Mouse (Mus musculus): ENCODE data around the gene Stk38. TPM values are rescaled to one million over a fixed set of nuclear protein-coding genes. Genes with fewer than 3 reads are reported as not detected.
"Not testable (repeated sequence)": the region's sequence is repeated elsewhere in the genome, so short reads cannot be mapped to it uniquely, and the experiment has no call there.

Stk38 gene
- polyA plus RNA-seq, 1 experiment from 2014 or later, result 118 TPM

DNA sequence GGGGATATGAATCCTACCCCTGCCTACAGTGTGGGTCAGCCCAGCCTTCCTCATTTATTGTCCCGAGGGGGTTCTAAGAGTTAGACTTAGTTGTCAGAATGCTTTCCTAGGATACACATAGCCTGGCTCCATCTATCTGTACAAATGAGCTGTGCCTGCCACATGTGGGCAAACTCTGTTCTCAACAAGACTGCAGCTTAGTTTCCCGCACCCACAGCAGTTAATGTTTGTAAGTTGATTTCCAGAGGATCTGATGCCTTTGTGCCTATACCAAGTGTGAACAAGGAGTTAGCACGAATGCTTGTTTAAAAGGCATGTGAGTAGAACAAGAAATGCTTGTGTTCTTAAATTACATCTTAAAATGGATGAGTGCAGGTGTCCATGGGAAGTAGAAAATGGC, 35.8 kb upstream of the Stk38 start:
- no peak for ATAC-seq (ENCODE audit: insufficient read depth, low FRiP score)

DNA sequence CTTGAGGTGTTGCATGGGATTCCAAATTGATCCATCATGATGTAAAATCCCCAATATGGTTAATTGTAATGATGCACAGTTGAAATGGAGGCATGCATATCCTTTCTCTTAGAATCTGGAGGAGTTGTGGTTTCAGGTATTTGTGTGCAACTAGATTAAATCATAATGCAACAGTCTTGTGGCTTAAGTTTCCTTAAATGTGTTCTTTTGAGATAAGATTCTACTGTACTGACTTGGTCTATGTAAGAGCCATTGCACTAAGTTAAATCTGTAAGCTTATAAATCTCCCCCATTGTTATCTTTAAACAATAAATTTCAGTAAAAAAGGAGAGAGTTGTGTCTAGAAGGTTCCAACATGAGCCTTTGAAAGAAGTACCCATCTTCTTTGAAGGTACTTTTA, 34.8 kb upstream of the Stk38 start:
- H3K9ac ChIP-seq (ENCODE audit: low read length), result no peak overlapping the region
- no peak overlapping the region for H3K4me2 ChIP-seq (ENCODE audit: low read depth, low read length)
- no peaks in the 10 kb centered on the region for H3K9me3 ChIP-seq (replicated peaks; ENCODE audit: control insufficient read depth, low read length)
- no peak overlapping the region for H3K4me3 ChIP-seq (replicated peaks; ENCODE audit: low read length)
- H3K4me1 ChIP-seq (ENCODE audit: control insufficient read depth, insufficient read depth, low read length), result peaks cover 3% of the 10 kb centered on the region; the same call in 1 of the 2 replicates
- H3K36me3 ChIP-seq (ENCODE audit: control insufficient read depth, insufficient read depth, low read length), result peaks cover 44% of the 10 kb centered on the region
- H3K27ac ChIP-seq (ENCODE audit: low read length), result no peak overlapping the region
- H3K27me3 ChIP-seq (ENCODE audit: control insufficient read depth, insufficient read depth, low read length), result no peaks in the 10 kb centered on the region
- no peak for ATAC-seq (ENCODE audit: insufficient read depth, low FRiP score)

More for the DNA sequence above, 35.8 kb upstream of the Stk38 start:
- Histone ChIP-seq H3K4me1 (ENCODE audit: control insufficient read depth, insufficient read depth, low read length) (peaks cover under 1% of the 10 kb centered on the region; the same call in 1 of the 2 replicates), H3K9ac (ENCODE audit: low read length) (no peak overlapping the region), H3K9me3 (replicated peaks; ENCODE audit: control insufficient read depth, low read length) (no peaks in the 10 kb centered on the region), H3K4me2 (ENCODE audit: low read depth, low read length) (no peak overlapping the region), H3K36me3 (ENCODE audit: control insufficient read depth, insufficient read depth, low read length) (peaks cover 41% of the 10 kb centered on the region), H3K27ac (ENCODE audit: low read length) (no peak overlapping the region), H3K27me3 (ENCODE audit: control insufficient read depth, insufficient read depth, low read length) (no peaks in the 10 kb centered on the region), H3K4me3 (replicated peaks; ENCODE audit: low read length) (no peak overlapping the region)
- 85% methylated on average over 3 of the region's 3 CpGs for WGBS

DNA sequence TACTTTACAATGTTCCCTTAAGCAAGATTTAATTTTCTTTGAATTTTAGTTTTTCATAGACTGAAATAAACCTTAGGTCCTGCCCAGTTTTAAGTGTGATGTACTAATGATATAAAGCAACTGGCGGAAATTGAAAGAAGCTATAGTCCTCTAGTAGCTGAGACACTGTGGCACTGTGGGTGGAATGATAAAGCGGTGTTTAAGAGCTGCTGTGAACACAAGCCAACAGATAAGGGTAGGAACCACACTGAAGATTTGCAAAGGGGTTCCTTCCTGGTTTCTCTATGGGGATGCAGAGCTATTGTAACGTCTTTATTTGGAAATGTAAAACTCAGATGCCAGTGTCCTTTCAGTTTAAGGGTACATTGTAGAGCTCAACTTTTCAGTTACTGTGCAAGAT, 33.8 kb upstream of the Stk38 start:
- H3K27me3 ChIP-seq (ENCODE audit: control insufficient read depth, insufficient read depth, low read length); H3K27ac ChIP-seq (ENCODE audit: low read length); H3K9ac ChIP-seq (ENCODE audit: low read length); H3K4me3 ChIP-seq (replicated peaks; ENCODE audit: low read length); H3K9me3 ChIP-seq (replicated peaks; ENCODE audit: control insufficient read depth, low read length); ATAC-seq (ENCODE audit: insufficient read depth, low FRiP score); H3K4me2 ChIP-seq (ENCODE audit: low read depth, low read length); H3K4me1 ChIP-seq (ENCODE audit: control insufficient read depth, insufficient read depth, low read length): not testable (repeated sequence)
- 71% methylated on average over 3 of the region's 3 CpGs for WGBS
- peaks cover 46% of the 10 kb centered on the region for H3K36me3 ChIP-seq (ENCODE audit: control insufficient read depth, insufficient read depth, low read length)

DNA sequence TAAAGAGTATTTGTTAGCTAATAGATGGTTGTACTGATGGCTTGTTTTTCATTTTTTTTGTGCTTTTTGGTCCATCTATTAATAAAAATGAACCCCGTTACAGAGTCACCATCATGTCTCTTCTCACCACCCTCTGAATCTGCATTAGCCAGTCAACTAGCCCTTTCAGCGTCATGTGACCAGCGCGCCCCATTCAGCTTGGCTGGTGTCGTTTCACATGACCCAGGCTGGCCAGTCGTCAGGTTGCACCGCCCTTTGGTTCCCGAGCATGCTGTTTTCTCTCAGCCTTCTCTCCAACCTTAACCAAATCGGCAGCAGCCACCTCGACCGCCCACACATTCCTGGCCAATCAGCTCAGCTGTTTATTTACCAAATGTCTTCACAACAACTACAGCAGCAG, 31.6 kb upstream of the Stk38 start:
- no peak overlapping the region for H3K4me2 ChIP-seq (ENCODE audit: low read depth, low read length)
- WGBS, result 65% methylated on average over 11 of the region's 11 CpGs
- H3K9ac ChIP-seq (ENCODE audit: low read length), result no peak overlapping the region
- no peaks in the 10 kb centered on the region for H3K9me3 ChIP-seq (replicated peaks; ENCODE audit: control insufficient read depth, low read length)
- H3K27ac ChIP-seq (ENCODE audit: low read length), result no peak overlapping the region
- peaks cover 17% of the 10 kb centered on the region for H3K4me1 ChIP-seq (ENCODE audit: control insufficient read depth, insufficient read depth, low read length)
- peaks cover 38% of the 10 kb centered on the region for H3K36me3 ChIP-seq (ENCODE audit: control insufficient read depth, insufficient read depth, low read length)
- H3K4me3 ChIP-seq (replicated peaks; ENCODE audit: low read length), result no peak overlapping the region
- no peak for ATAC-seq (ENCODE audit: insufficient read depth, low FRiP score)
- no peaks in the 10 kb centered on the region for H3K27me3 ChIP-seq (ENCODE audit: control insufficient read depth, insufficient read depth, low read length)

DNA sequence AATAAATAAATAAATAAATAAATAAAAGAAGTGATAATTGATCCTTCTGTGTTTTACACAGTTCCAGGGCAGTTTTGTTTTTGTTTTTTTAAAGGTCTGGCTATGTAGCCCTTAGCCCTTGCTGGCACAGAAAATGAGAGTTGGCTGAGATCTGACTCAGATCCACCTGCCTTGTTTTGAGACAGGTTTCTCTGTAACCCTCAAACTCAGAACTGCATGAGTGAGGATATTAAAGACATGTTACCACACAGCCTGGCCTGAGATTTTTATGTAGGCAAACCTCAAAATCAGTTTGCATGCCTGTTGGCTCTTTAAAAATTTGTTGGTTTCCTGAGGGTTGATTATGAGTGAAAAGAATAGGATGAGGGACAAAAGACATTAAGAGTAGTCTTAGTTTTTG, 27.7 kb upstream of the Stk38 start:
- peaks cover 26% of the 10 kb centered on the region for H3K36me3 ChIP-seq (ENCODE audit: control insufficient read depth, insufficient read depth, low read length)
- peak overlapping the region; percentile 83 for H3K4me2 ChIP-seq (ENCODE audit: low read depth, low read length)
- no peaks in the 10 kb centered on the region for H3K9me3 ChIP-seq (replicated peaks; ENCODE audit: control insufficient read depth, low read length)
- no peak for ATAC-seq (ENCODE audit: insufficient read depth, low FRiP score)
- peak overlapping the region; percentile 72 for H3K4me3 ChIP-seq (replicated peaks; ENCODE audit: low read length)
- H3K27me3 ChIP-seq (ENCODE audit: control insufficient read depth, insufficient read depth, low read length), result no peaks in the 10 kb centered on the region
- no peak overlapping the region for H3K27ac ChIP-seq (ENCODE audit: low read length)
- H3K9ac ChIP-seq (ENCODE audit: low read length), result no peak overlapping the region
- H3K4me1 ChIP-seq (ENCODE audit: control insufficient read depth, insufficient read depth, low read length), result peaks cover 24% of the 10 kb centered on the region

DNA sequence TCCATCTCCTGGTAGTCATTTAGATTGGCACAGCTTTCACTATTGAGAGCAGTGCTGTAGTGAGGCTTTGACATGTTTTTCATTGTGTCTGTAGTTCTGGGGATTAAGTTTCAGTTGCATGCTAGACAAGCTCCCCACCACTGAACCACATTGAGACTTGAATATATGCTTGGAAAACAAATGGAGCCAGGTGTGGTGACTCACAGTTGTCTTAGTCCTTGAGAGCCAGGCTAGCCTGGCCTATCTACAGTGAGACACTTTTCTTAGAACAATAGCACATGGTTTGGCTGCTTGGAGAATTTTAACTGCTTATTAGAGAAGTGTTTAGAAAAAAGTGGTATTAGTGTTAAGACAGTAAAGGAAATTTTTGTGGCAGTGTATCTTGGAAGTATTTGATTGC, 26.5 kb upstream of the Stk38 start:
- Histone ChIP-seq H3K27me3 (ENCODE audit: control insufficient read depth, insufficient read depth, low read length) (no peaks in the 10 kb centered on the region), H3K9me3 (replicated peaks; ENCODE audit: control insufficient read depth, low read length) (no peaks in the 10 kb centered on the region), H3K4me2 (ENCODE audit: low read depth, low read length) (peak overlapping the region; percentile 83), H3K4me3 (replicated peaks; ENCODE audit: low read length) (peak overlapping the region; percentile 72), H3K27ac (ENCODE audit: low read length) (no peak overlapping the region), H3K4me1 (ENCODE audit: control insufficient read depth, insufficient read depth, low read length) (peaks cover 24% of the 10 kb centered on the region), H3K36me3 (ENCODE audit: control insufficient read depth, insufficient read depth, low read length) (peaks cover 14% of the 10 kb centered on the region), H3K9ac (ENCODE audit: low read length) (peak overlapping the region; percentile 97)
- ATAC-seq (ENCODE audit: insufficient read depth, low FRiP score), result no peak

DNA sequence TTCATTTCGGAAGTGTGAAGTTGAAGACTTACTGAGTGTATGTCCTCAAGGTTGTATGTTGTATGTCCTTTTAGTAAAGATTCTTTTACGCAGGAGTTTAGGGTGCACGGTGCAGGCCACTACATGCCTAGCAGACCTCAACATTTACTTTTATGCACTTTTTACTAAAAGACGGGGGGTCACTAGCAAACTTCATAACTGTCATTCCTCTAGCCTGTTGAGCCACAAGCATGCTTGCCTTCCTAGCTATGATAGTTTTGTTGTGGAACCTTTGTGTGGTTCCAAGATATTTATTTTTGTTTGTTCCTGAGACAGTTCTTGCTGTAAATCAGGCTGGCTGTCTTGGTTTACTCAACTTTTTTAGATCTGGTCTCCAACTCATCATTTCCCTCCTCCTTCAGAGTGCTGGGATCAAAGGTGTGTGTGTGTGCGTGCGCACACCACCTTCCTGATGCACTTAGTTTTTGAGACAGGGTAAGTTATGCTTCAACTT, 25.8 kb upstream of the Stk38 start:
- H3K4me3 ChIP-seq (replicated peaks; ENCODE audit: low read length), result peak overlapping the region; percentile 72
- peaks cover 24% of the 10 kb centered on the region for H3K4me1 ChIP-seq (ENCODE audit: control insufficient read depth, insufficient read depth, low read length)
- peak overlapping the region; percentile 83 for H3K4me2 ChIP-seq (ENCODE audit: low read depth, low read length)
- peak overlapping the region; percentile 97 for H3K9ac ChIP-seq (ENCODE audit: low read length)
- no peaks in the 10 kb centered on the region for H3K27me3 ChIP-seq (ENCODE audit: control insufficient read depth, insufficient read depth, low read length)
- no peaks in the 10 kb centered on the region for H3K9me3 ChIP-seq (replicated peaks; ENCODE audit: control insufficient read depth, low read length)
- ATAC-seq (ENCODE audit: insufficient read depth, low FRiP score), result no peak
- 0% methylated on average over 6 of the region's 6 CpGs for WGBS
- H3K27ac ChIP-seq (ENCODE audit: low read length), result peak overlapping the region; percentile 100
- H3K36me3 ChIP-seq (ENCODE audit: control insufficient read depth, insufficient read depth, low read length), result peaks cover 13% of the 10 kb centered on the region

DNA sequence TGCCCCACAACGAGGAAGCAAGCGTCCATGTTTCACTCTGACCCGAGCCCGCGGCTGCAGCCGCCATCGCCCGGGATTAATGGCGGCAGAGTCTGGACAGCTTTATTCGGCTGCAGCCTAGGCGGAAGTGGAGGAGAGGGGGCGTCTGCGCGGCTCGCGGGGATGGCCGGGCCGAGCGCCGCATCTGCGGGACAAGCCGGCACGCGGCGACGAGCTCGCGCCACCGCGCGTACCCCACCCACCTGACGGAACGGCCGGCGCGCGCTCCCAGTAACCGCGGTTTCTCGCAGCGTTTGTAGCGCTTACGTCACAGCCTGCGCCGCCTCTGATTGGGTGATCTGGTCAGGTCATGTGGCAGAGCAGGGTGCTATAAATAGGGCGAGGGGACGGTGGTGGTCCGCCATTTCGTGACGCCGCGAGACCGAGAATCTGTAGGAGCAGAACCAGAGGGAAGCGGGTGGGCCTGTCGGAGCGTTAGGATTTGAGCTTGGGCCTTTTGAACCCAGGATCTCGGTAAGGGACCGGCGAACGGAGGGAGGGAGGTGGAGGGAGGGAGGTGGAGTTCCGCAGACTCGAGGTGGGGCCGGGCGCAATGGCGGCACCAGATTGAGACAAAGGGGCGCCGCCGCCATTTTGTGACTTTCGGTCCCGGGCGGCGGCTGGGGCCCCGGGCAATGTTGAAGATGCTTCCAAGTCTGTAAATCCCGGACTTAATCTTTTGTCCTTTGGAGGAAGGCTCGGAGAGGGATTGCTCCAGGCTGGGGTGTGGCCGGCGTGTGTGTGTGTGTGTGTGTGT, 24.7 kb upstream of the Stk38 start, which contains the start of gene Srsf3:
Srsf3 (plus strand) TSS at position 355 of the 796 bp plus-strand sequence.
- Histone ChIP-seq H3K9ac (ENCODE audit: low read length) (peak within 1 kb of the TSS; percentile 98), H3K27me3 (ENCODE audit: control insufficient read depth, insufficient read depth, low read length) (no peaks in the 10 kb centered on the region), H3K36me3 (ENCODE audit: control insufficient read depth, insufficient read depth, low read length) (peaks cover 10% of the 10 kb centered on the region), H3K27ac (ENCODE audit: low read length) (peak within 1 kb of the TSS; percentile 100), H3K4me3 (replicated peaks; ENCODE audit: low read length) (peak within 1 kb of the TSS; percentile 72), H3K4me1 (ENCODE audit: control insufficient read depth, insufficient read depth, low read length) (peaks cover 20% of the 10 kb centered on the region), H3K9me3 (replicated peaks; ENCODE audit: control insufficient read depth, low read length) (no peaks in the 10 kb centered on the region), H3K4me2 (ENCODE audit: low read depth, low read length) (peak within 1 kb of the TSS; percentile 85)
- under 1% methylated on average over 75 of the region's 77 CpGs for WGBS
- ATAC-seq (ENCODE audit: insufficient read depth, low FRiP score), result peak; percentile 99

DNA sequence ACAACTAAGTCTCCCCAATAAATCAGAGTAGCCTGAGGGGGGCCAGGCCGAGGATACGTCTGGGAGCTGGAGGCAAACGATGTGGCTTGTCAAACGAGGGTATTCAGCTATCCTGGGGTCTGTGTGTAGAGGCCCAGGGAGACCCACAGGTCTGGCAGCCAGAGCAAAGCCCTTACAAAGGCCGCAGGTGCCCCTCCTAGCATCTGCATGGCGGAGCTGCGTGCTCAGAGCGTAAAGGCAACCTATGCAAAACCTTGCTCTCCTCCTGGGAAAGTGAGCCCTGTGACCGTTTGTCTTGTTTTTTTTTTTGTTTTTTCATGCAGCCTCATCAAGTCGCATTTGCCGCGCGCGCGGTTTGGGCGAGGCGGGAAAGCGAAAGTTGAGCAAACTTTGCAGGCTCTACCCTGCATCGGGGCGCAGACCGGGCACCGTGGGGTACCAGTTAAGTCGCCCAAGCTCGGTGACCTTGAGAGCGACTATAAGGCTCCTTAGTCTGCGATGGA, 24.0 kb upstream of the Stk38 start:
- no peaks in the 10 kb centered on the region for H3K27me3 ChIP-seq (ENCODE audit: control insufficient read depth, insufficient read depth, low read length)
- WGBS, result under 1% methylated on average over 26 of the region's 26 CpGs
- H3K4me1 ChIP-seq (ENCODE audit: control insufficient read depth, insufficient read depth, low read length), result peaks cover 22% of the 10 kb centered on the region
- H3K4me3 ChIP-seq (replicated peaks; ENCODE audit: low read length), result peak overlapping the region; percentile 72
- H3K9me3 ChIP-seq (replicated peaks; ENCODE audit: control insufficient read depth, low read length), result no peaks in the 10 kb centered on the region
- H3K36me3 ChIP-seq (ENCODE audit: control insufficient read depth, insufficient read depth, low read length), result peaks cover 7% of the 10 kb centered on the region
- ATAC-seq (ENCODE audit: insufficient read depth, low FRiP score), result no peak; the same call in 1 of the 2 replicates
- peak overlapping the region; percentile 85 for H3K4me2 ChIP-seq (ENCODE audit: low read depth, low read length)
- peak overlapping the region; percentile 98 for H3K9ac ChIP-seq (ENCODE audit: low read length)
- H3K27ac ChIP-seq (ENCODE audit: low read length), result peak overlapping the region; percentile 100

Measured in stomach, embryonic 16.5 days (tissue).